Mouse (Mus musculus) liver, adult 2 months (tissue): ENCODE results near the gene Ttll11. TPM values are rescaled to one million over a fixed set of nuclear protein-coding genes. Genes with fewer than 3 reads are reported as not detected.

ENCODE experiments used
- DNase-seq: peaks from one replicate; pipeline ENCODE4 v3.0.0-alpha.2; 2011; ENCODE audit warnings: low read depth, low spot score; ENCODE audit errors: extremely low read depth
- H3K27ac ChIP-seq: fragments of 200-500 bp; replicated peaks from 2 replicates; pipeline ENCODE4 v1.5.1; 2012; ENCODE audit warnings: low read depth, mild to moderate bottlenecking, control low read depth, inconsistent platforms, low read length; ENCODE audit not compliant: insufficient read depth
- H3K27me3 ChIP-seq: fragments of 200-500 bp; 2 replicates; pipeline ENCODE4 v1.6.1; 2012; ENCODE audit warnings: mild to moderate bottlenecking, moderate library complexity, low read length, inconsistent platforms; ENCODE audit not compliant: control insufficient read depth, insufficient read depth
- H3K36me3 ChIP-seq: fragments of 200-500 bp; 2 replicates; pipeline ENCODE4 v1.6.1; 2012; ENCODE audit warnings: low read length, inconsistent platforms; ENCODE audit not compliant: control insufficient read depth, insufficient read depth
- H3K4me1 ChIP-seq: fragments of 200-500 bp; 2 replicates; pipeline ENCODE4 v1.6.1; 2011; ENCODE audit warnings: low read length; ENCODE audit not compliant: control insufficient read depth, insufficient read depth
- H3K4me3 ChIP-seq: fragments of 200-500 bp; 2 replicates; pipeline ENCODE4 v1.5.1; 2011; ENCODE audit warnings: low read depth, mild to moderate bottlenecking, control low read depth, low read length, moderate library complexity; ENCODE audit not compliant: insufficient read depth
- H3K79me2 ChIP-seq: fragments of 200-500 bp; 2 replicates; pipeline ENCODE4 v1.6.1; 2012; ENCODE audit warnings: inconsistent platforms, mild to moderate bottlenecking, low read length, moderate library complexity; ENCODE audit not compliant: control insufficient read depth, insufficient read depth
- H3K9ac ChIP-seq: fragments of 200-500 bp; 2 replicates; pipeline ENCODE4 v1.6.1; 2012; ENCODE audit warnings: low read depth, mild to moderate bottlenecking, control low read depth, inconsistent platforms, low read length
- CTCF ChIP-seq: fragments of 200-500 bp; IDR thresholded peaks from 2 replicates; pipeline ENCODE4 v1.5.1; 2011; ENCODE audit warnings: low read depth, low read length, control low read depth
- POLR2A ChIP-seq: fragments of 200-500 bp; IDR thresholded peaks from 2 replicates; pipeline ENCODE4 v1.6.1; 2011; ENCODE audit warnings: low read length, control low read depth; ENCODE audit not compliant: insufficient read depth; ENCODE audit errors: extremely low read depth
- WGBS: fragments of 180-500 bp; shearing (Covaris S2); methylation state at CpG from one replicate; pipeline ENCODE4 v1.1.7; 2018; 5-methylcytosine and 5-hydroxymethylcytosine counted together
- polyA plus RNA-seq: library from polyadenylated mRNA; depleted of rRNA; stranded (reverse); fragments of >200 nt; gene quantifications from 2 replicates; pipeline ENCODE4 v1.2.3, GENCODE M21; 2012
- total RNA-seq: library from RNA; depleted of rRNA; stranded (reverse); fragments of >200 nt; gene quantifications from 2 replicates; pipeline ENCODE4 v1.2.3, GENCODE M21; 2014

Gene Ttll11
- total and polyA plus RNA-seq, 2 experiments: 0.09 to 0.55 TPM

DNA sequence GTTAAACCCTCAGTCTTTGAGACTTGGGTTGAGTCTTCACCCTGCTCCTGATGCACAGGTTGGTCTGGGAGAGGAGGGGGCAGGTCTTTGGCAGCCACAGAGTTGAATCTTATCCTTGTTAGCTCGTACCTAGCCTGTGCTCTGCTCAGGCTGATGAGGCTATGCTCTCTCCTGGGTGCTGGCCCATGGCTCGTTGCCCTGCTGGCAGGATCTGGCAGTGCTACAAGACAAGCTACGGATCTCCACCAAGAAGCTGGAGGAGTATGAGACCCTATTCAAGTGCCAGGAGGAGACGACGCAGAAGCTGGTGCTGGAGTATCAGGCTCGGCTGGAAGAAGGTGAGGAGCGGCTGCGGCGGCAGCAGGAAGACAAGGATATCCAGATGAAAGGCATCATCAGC lies 256.9 kb downstream of the Ttll11 start:
- H3K36me3 ChIP-seq: peaks cover 6% of the 10 kb centered on the region; the same call in 1 of the 2 replicates
- TF ChIP-seq POLR2A (no peak), CTCF (0 out of 2 replicates have a peak, but pooled peaks have one; percentile 3)
- 94% methylated on average over 9 of the region's 9 CpGs for WGBS
- no peak overlapping the region for H3K9ac ChIP-seq
- no peaks in the 10 kb centered on the region for H3K27me3 ChIP-seq
- H3K4me1 ChIP-seq: no peaks in the 10 kb centered on the region
- no peak overlapping the region for H3K27ac ChIP-seq
- DNase-seq: no peak
- 0 out of 2 replicates have a peak, but pooled peaks cover 4% of the 10 kb centered on the region for H3K79me2 ChIP-seq
- no peak overlapping the region for H3K4me3 ChIP-seq

DNA sequence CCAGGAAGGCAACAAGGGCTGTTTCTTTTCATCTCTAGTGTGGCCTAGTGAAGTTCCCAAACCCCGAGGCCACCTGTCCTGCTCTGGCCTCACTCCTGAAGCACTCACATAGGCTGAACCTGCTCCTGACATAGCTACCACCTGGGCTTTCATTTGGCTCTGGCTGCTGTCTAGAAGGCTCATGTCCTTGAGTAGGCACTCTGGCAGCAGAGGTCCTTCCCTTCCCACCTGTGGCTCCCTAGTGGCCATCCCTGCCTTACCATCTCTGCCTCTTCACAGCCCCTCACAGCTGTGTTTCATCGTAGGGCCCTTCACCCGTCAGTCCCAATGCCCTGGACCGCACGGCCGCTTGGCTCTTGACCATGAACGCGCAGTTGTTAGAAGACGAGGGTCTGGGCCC lies 258.8 kb downstream of the Ttll11 start:
- Histone ChIP-seq H3K36me3 (peaks cover 4% of the 10 kb centered on the region; the same call in 1 of the 2 replicates), H3K4me1 (no peaks in the 10 kb centered on the region)
- TF ChIP-seq POLR2A: no peak

DNA sequence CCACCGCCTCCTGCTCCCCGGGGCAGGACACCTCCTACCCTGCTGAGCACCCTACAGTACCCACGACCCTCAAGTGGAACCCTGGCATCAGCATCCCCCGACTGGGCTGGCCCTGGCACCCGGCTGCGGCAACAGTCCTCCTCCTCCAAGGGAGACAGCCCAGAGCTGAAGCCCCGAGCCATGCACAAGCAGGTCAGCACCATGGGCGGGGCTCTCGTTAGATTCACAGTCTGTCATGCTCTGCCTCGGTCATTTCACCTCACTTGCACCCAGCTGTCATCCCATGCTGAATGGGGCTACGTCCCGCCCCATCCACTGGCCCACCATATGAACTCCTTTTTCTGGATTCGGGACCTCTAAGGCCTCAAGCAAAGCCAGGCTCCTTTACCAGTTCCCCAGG lies 259.2 kb downstream of the Ttll11 start:
- 97% methylated on average over 13 of the region's 13 CpGs for WGBS
- H3K4me1 ChIP-seq: no peaks in the 10 kb centered on the region
- H3K27ac ChIP-seq: no peak overlapping the region
- no peak for TF ChIP-seq CTCF
- no peak overlapping the region for H3K9ac ChIP-seq
- no peaks in the 10 kb centered on the region for H3K27me3 ChIP-seq
- peaks cover 4% of the 10 kb centered on the region; the same call in 1 of the 2 replicates for H3K36me3 ChIP-seq
- DNase-seq: no peak
- H3K4me3 ChIP-seq: no peak overlapping the region
- 0 out of 2 replicates have a peak, but pooled peaks cover 4% of the 10 kb centered on the region for H3K79me2 ChIP-seq

More for the DNA sequence above, 258.8 kb downstream of the Ttll11 start:
- WGBS: 98% methylated on average over 9 of the region's 9 CpGs
- DNase-seq: no peak
- Histone ChIP-seq H3K9ac (no peak overlapping the region), H3K27ac (no peak overlapping the region), H3K4me3 (no peak overlapping the region), H3K27me3 (no peaks in the 10 kb centered on the region), H3K79me2 (0 out of 2 replicates have a peak, but pooled peaks cover 4% of the 10 kb centered on the region)

DNA sequence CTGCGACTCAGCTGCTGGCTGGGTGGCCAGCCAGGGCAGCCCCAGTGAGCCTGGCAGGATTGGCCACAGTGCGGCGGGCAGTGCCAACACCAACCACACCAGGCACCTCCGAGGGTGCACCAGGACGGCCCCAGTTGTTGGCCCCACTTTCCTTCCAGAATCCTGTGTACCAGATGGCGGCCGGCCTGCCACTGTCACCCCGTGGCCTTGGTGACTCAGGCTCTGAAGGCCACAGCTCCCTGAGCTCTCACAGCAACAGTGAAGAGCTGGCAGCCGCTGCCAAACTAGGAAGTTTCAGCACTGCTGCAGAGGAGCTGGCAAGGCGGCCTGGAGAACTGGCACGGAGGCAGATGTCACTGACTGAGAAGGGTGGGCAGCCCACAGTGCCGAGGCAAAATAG lies 259.6 kb downstream of the Ttll11 start:
- H3K79me2 ChIP-seq: 0 out of 2 replicates have a peak, but pooled peaks cover 4% of the 10 kb centered on the region
- TF ChIP-seq POLR2A: no peak
- no peak for TF ChIP-seq CTCF
- DNase-seq: no peak
- no peak overlapping the region for H3K4me3 ChIP-seq
- no peaks in the 10 kb centered on the region for H3K4me1 ChIP-seq
- H3K27me3 ChIP-seq: no peaks in the 10 kb centered on the region
- 99% methylated on average over 12 of the region's 12 CpGs for WGBS
- peaks cover 4% of the 10 kb centered on the region; the same call in 1 of the 2 replicates for H3K36me3 ChIP-seq
- no peak overlapping the region for H3K27ac ChIP-seq
- H3K9ac ChIP-seq: no peak overlapping the region

DNA sequence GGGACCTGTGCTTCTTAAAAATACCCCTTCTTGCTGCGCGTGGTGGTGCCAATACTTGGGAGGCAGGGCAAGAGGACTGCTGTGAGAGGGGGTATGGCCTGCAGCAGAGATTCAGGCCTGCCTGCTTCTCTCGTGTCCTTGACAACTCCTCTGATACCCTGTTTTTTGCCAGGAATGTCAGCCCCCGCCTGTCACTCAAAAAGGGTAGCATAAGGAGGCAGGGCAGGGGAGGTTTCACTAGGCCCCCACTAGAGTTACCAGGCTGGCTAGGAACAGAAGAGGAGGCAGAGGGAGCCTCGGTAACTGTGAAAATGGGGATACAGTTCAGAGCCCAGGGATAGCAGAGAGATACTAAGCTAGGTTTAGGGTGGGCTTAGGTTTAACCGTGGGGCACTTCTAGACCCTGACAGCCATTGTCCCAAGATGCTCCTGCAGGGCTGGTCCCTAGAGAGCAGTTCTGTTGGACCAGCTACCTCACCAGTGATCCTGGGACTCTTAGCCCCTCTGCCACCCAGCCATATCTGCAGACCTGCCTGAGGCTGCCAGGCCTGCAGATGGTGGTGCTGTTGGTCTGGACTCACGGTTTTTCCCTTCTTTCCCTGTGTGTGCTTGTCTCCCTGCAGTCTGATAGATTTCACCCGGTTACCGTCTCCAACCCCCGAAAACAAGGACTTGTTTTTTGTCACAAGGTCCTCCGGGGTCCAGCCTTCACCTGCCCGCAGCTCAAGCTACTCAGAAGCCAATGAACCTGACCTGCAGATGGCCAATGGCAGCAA lies 260.3 kb downstream of the Ttll11 start:
- Histone ChIP-seq H3K27ac (no peak overlapping the region), H3K4me1 (no peaks in the 10 kb centered on the region), H3K4me3 (no peak overlapping the region), H3K79me2 (0 out of 2 replicates have a peak, but pooled peaks cover 4% of the 10 kb centered on the region), H3K36me3 (peaks cover 4% of the 10 kb centered on the region; the same call in 1 of the 2 replicates), H3K9ac (no peak overlapping the region), H3K27me3 (no peaks in the 10 kb centered on the region)
- 93% methylated on average over 12 of the region's 12 CpGs for WGBS
- TF ChIP-seq CTCF (no peak), POLR2A (no peak)
- DNase-seq: no peak

DNA sequence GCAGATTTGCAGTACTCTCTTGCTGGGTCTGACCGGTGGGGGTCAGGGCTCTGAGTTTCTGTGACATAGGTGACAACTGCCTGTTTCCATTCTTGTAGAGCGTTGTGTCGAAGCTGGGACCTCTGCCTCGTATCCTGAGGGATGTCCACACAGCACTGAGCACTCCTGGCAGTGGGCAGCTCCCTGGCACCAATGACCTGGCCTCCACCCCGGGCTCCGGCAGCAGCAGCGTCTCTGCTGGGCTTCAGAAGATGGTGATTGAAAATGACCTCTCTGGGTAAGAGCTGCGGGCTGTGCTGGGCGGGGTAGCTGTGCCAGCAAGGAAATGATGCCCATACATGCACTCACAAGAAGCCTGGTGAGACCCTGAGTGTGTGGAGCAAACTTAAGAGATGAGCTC lies 261.1 kb downstream of the Ttll11 start:
- no peaks in the 10 kb centered on the region for H3K4me1 ChIP-seq
- H3K9ac ChIP-seq: no peak overlapping the region
- WGBS: 96% methylated on average over 9 of the region's 9 CpGs
- H3K27ac ChIP-seq: no peak overlapping the region
- no peaks in the 10 kb centered on the region for H3K27me3 ChIP-seq
- H3K36me3 ChIP-seq: peaks cover 4% of the 10 kb centered on the region; the same call in 1 of the 2 replicates
- 0 out of 2 replicates have a peak, but pooled peaks cover 4% of the 10 kb centered on the region for H3K79me2 ChIP-seq
- TF ChIP-seq CTCF (no peak), POLR2A (no peak)
- no peak overlapping the region for H3K4me3 ChIP-seq
- no peak for DNase-seq
